Mouse (Mus musculus) embryonic facial prominence, embryonic 11.5 days (tissue): ENCODE data around the gene Tpx2. TPM values are rescaled to one million over a fixed set of nuclear protein-coding genes. Genes with fewer than 3 reads are reported as not detected.

Source experiments
- microRNA-seq: library from miRNA; unstranded; fragments of <30 nt; microRNA quantifications from one replicate; pipeline ENCODE4, GENCODE M21; 2016; ENCODE audit warnings: borderline number of aligned reads
- polyA plus RNA-seq: library from polyadenylated mRNA; unstranded; fragments of >200 nt; fragmentation: Nextera tagmentation; extraction: Ambion mirVana; gene quantifications from 2 replicates; pipeline ENCODE4 v1.2.1, GENCODE M21; 2014

Tpx2 gene
- polyA plus RNA-seq, 1 experiment from 2014 or later: 190 TPM

Small RNAs within 50 kb of the gene (microRNA-seq; reads per million reads assigned to microRNA genes)
- gene Mir5622: 3.3 reads per million

Other genes starting within 250 kb of the Tpx2 start
- gene Defb45, start 248.6 kb upstream of the Tpx2 start, polyA plus RNA-seq: not detected in 2 replicates
- not detected in 2 replicates for gene Defb36, start 243.6 kb upstream of the Tpx2 start, polyA plus RNA-seq
- not detected in 2 replicates for gene Defb25, start 224.9 kb upstream of the Tpx2 start, polyA plus RNA-seq
- 0.36 and 0.91 TPM in 2 replicates for gene Rem1, start 221.0 kb upstream of the Tpx2 start, polyA plus RNA-seq
- 115 and 118 TPM in 2 replicates for gene H13, start 178.5 kb upstream of the Tpx2 start, polyA plus RNA-seq
- 40.6 and 45.1 TPM in 2 replicates for gene Mcts2, start 160.9 kb upstream of the Tpx2 start, polyA plus RNA-seq
- 166 and 179 TPM in 2 replicates for gene Id1, start 111.7 kb upstream of the Tpx2 start, polyA plus RNA-seq
- gene Cox4i2, start 93.8 kb upstream of the Tpx2 start, polyA plus RNA-seq: 9.8 and 11.1 TPM in 2 replicates
- gene Bcl2l1, start 16.2 kb upstream of the Tpx2 start, polyA plus RNA-seq: 100 and 107 TPM in 2 replicates
- gene Mylk2, start 63.4 kb downstream of the Tpx2 start, polyA plus RNA-seq: 0.08 TPM in 1 of 2 replicates, not detected in the other
- gene Foxs1, start 85.2 kb downstream of the Tpx2 start, polyA plus RNA-seq: 0.74 and 0.79 TPM in 2 replicates
- gene Dusp15, start 103.7 kb downstream of the Tpx2 start, polyA plus RNA-seq: 0.45 and 1.00 TPM in 2 replicates
- gene Ttll9, start 114.5 kb downstream of the Tpx2 start, polyA plus RNA-seq: 0.89 and 1.6 TPM in 2 replicates
- 71.4 and 75.6 TPM in 2 replicates for gene Pdrg1, start 167.5 kb downstream of the Tpx2 start, polyA plus RNA-seq
- 0.07 and 0.36 TPM in 2 replicates for gene Xkr7, start 183.9 kb downstream of the Tpx2 start, polyA plus RNA-seq
- gene Ccm2l, start 218.0 kb downstream of the Tpx2 start, polyA plus RNA-seq: 1.3 and 1.7 TPM in 2 replicates